Mouse (Mus musculus) gastrocnemius, postnatal 10 days (tissue): ENCODE measurements around the gene Aplp1. TPM values are rescaled to one million over a fixed set of nuclear protein-coding genes. Genes with fewer than 3 reads are reported as not detected.
A peak's percentile ranks its signal among the peaks of the same experiment; 100 is the strongest.

Experiments
- DNase-seq: peaks from one replicate; pipeline ENCODE4 v3.0.0; 2021; ENCODE audit warnings: mixed read lengths
- total RNA-seq, 2 experiments: library from RNA; stranded (reverse); gene quantifications; 2 replicates each; pipeline ENCODE4 v1.2.3; 2021

The Aplp1 gene
- total RNA-seq, 2 experiments from 2014 or later: 3.3 to 4.4 TPM

DNA sequence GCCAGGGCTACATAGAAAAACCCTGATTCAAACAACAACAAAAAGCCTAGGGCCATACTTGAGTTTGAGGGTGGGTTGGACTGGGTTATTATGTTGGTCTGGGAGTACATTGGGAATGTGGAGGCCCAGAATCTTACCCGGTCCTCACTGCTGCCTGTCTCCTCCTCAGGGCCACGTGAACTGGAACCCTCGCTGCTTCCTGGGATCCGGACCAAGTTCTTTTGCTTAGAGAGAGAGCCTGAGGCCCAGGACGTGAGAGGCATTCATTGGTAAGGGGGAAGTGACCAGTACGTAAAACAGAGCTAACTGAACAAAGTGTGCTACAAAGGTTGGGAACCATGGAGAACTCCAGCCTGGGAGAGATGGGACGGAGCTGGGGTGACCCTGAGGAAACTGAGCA lies 4.9 kb upstream of the Aplp1 start:
- no peak for DNase-seq

DNA sequence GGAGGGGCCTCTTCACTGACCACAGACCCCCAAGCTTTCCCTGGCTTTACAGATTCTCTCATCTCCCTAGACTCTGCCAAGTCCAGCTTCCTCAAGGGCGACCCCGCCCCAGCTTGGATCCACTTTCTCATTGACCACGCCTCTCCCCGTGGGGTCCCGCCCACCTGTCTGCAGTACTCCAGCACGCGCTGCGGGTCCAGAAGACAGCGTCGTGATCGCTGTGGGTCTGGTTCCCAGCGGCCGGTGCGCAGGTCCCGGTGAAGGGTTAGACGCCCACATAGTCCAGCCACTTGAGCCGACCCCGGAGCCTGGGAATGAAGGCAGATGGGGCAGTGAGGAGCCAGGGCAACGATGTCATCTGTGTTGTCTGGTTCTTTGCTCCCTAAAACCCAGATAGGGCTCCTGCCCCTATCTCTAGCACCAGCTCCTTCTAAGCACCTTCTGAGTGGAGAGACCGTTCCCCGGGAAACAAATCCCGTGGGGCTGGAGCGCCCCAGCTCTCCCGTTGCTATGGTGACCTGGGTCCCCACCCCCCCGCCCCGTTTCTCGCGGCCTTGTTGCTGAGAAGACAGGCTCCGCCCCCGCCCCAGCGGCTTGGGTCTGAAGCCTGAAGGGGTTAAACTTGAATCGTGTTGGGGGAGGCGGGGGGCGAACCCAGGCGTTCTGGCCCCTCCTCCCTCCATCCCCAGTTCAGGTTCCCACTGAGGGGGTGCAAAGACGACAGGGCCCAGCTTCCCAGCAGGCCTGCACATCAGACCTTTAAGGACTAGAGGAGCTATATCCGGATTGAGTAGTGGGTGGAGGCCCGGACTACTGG lies 973 bp downstream of the Aplp1 start:
- no peak for DNase-seq

DNA sequence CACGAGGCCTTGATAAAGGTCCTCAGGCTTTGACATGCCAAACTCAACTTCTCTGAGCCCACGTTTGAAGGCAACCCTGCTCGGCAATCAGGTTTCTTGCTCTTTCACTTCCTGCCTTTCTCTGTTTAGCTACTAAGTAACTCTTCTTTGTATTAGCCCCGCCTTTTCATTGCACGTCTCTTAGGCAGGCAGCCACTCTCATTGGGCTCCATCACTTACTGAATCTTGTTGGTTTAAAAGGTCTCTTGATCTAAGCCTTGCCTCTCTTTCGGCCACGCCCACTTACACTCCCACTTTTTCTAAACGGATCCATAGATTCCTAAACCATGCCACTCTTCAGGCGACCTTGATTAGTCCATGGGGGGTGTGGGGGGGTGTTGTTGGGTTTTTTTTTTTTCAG lies 1.6 kb downstream of the Aplp1 start:
- no peak for DNase-seq

DNA sequence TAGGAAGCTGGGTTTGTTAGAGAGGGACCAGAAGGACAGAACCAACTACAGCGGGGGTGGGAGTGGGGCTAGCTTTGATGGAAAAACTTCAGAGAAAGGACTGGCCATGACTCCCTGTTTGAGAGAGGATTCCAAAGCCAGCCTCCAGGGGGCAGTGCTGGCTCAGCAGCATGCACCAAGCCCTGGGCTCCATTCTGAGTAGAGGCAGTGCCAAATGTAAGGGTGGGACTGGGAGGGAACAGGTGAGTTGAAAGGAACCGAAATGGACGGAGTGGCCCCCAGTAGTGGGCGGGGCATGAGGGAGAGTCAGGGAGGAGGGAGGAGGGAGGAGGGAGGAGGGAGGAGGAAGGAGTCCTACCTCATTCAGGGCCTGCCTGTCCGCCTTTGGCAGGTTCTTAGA lies 4.6 kb downstream of the Aplp1 start:
- DNase-seq: peak; percentile 44

DNA sequence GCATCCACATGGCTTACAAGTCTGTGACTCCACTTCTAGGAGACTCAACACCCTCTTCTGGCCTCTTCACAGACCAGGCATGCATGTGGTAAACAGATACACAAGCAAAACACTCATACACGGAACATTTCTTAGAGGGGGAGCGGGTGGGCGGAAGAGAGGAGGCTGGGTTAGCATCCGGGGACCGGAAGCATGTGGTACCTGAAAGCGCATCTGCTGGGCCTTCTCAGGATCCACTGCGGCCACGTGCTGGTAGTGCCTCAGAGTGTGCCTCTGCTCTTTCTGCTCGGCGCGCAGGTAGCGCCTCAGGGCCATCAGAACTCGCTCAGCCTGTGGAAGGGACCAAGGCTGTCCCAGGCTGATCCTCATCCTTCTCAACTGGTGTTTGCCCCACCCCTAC lies 5.6 kb downstream of the Aplp1 start:
- no peak for DNase-seq

DNA sequence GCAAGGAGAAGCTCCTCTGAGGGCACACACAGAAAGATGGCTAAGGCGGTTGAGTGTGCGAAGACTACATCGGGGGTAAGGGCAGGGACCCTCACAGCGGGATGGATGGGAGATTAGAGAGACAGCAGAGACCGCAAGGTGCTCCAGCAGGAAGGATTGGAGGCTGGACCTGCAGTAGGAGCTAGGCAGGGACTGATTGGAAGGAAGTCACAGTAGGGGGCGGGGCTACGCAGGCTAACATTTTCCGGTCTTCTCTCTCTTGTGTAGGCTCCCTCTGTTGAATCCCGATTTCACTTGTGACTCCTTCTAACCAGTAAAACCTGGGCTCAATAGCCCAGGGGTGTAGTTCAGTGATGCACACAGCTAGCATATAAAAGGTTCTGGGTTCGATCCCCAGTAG lies 8.5 kb downstream of the Aplp1 start:
- DNase-seq: no peak

DNA sequence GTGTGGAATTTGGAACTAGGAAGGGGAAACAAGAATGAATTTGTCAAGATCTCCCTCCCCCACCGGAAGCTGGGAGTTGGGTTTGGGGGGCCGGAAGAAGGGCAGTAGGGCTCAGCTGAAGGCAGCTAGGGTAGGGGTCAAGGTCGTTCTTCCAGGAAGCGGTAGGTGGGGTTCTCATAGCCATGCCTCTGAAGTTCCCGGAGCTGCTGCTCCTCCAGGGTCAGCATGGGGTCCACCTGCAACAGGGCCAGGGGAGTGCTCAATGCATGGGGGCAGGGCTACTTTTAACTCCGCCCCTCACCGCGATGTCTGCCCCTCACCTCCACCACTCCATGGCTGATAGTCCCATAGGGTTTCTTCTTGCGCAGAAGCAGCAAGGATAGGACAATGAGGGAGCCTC lies 10.2 kb downstream of the Aplp1 start:
- DNase-seq: no peak

DNA sequence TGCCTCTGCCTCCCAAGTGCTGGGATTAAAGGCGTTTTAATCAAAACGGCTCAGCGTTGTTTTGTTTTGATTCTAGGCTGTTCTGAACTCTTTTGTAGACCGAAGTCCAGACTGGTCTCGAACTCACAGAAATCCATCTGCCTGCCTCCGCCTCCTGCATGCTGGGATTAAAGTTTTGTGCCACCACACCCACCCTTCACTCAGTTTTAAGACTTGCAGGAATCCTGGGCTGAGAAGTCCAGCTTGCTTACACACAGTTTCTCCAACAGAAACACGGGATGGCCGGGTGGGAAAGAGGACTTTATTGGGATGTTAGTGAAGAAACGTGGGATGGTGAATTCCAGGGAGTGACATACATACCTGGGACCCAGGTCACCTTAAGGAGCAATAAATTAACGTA lies 10.6 kb downstream of the Aplp1 start:
- DNase-seq: no peak

DNA sequence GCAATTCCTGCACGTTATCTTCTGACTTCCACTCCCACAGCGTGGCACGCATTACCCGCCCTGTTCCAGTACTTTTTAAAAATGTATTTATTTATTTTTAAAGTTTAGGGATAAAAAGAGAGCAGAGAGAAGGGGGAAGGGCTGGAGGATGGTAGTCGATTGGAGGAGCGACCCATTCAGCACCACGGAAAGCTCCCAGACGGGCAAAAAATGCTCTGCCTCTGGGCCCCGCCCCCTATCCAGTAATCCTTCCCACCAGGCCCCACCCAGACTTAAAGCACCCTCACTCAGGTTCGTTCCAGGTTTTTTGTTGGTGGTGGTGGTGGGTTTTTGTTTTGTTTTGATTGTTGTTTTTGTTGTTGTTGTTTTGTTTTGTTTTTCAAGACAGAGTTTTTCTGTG lies 11.1 kb downstream of the Aplp1 start:
- peak; percentile 57 for DNase-seq

DNA sequence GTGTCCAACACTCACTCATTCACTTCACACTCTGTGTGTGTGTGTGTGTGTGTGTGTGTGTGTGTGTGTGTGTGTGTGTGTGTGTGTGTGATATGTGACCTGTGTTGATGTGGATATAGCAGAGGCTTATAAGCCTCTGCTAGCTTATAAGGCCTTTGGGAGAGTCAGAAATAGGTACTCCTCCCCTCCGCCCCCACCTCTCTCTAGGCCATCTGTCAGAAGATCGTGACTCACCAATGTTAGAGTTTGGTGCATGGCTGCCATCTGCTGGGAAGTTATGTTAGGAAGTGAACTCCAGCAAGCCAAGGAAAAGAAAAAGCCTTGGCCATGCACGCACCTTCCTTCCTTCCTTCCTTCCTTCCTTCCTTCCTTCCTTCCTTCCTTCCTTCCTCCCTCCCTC lies 13.5 kb downstream of the Aplp1 start:
- DNase-seq: peak; percentile 50

DNA sequence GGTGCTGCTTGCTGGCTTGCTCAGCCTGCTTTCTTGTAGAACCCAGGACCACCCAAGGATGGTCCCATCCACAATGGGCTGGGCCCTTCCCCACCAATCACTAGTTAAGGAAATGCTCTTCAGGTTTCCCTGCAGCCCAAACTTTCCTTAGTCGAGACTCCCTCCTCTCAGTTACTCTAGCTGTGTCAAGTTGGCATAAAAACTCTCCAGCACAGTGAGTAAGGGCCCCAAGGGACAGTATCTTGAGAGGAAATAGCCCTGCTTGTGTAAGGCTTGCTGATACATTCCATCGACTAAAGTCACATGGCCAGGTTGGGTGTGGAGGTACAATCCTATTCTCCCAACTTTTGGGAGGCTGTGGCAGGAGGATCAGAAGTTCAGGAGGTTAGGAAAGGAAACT lies 15.1 kb downstream of the Aplp1 start:
- no peak for DNase-seq

DNA sequence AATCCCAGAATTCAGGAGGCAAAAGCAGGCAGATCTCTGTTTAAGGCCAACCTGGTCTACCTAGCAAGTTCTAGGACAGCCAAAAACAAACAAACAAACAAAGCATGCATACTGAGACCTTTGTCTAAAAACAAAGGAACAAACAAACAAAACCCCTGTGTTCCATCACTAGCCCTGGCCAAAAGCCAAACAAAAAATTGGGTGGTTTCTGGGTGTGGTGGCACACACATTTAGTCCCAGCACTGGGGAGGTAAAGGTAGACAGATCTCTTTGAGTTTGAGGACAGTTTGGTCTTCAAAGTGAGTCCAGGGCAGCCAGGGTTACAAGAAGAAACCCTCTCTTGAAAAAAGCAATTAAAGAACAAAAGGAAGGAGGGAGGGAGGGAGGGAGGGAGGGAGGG lies 16.0 kb downstream of the Aplp1 start:
- DNase-seq: no peak

DNA sequence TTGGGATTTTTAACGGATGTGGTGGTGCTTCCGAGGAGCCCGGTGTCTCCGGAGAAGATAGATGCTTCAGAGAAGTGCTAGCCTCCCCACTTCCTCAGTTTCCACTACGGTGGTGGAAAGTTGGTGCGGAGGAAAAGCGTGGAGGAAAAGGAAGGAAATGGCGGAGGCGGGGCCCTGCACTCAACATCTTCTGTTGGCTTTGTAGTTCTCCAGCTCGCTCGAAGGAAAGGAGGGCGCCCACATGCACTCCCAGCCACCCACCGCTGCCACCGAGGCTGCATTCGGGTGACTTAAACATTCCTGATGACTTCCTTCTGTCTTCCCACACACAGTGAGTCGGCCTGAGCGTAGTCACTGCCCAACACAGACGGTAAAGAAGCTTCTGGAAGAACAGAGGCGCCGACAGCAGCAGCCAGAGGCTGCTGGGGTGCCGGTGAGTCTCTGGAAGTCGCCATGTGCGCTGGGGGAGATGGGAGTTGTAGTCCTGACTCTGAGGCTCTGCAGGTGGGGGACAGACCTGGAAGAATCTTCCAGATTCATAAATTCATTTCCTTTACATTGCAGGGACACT lies 22.2 kb downstream of the Aplp1 start:
- no peak for DNase-seq

DNA sequence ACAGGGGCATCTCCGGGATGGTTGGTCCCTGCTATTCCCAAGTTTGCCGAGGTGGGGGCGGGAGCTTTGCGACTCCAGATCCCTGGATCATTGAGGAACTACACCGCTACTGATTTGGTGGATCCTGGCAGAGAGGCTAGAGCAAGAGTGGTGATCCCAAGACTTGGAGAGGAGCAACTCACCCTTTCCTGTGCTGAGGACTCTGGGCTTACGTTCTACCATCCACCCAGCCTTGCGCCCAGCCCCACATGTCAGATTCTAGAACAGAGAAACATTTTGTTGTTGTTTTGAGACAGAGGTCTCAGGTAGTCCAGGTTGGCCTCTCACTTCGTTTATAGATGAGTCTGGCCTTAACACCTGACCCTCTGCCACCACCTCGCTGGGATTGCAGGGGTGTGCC lies 22.8 kb downstream of the Aplp1 start:
- no peak for DNase-seq

DNA sequence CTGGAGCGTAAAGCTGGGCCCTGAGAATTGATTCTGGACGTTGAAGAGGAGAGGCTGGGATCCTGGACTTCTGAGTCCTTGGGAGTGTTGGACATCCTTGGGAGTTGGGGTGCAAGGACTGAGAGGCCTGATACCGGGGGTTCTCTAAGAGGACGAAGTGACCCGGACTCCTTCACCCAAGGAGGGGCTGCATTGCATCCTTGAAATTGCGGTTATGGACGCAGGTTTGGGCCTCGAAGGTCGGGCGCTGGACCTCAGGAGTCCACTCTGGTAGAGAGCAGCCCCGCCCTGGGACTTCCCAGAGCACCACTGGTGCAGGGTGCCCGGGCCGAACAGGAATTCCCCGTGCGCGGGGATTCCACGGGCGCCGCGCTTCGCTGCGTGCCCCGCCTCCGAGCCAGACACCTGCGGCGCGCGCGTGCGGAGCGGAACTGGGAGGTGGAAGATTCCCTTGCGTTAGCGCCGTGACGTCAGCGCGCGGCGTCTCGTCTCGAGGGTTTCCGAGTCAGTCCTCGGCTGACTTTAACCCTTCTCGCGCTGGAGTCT lies 23.4 kb downstream of the Aplp1 start:
- peak; percentile 71 for DNase-seq

DNA sequence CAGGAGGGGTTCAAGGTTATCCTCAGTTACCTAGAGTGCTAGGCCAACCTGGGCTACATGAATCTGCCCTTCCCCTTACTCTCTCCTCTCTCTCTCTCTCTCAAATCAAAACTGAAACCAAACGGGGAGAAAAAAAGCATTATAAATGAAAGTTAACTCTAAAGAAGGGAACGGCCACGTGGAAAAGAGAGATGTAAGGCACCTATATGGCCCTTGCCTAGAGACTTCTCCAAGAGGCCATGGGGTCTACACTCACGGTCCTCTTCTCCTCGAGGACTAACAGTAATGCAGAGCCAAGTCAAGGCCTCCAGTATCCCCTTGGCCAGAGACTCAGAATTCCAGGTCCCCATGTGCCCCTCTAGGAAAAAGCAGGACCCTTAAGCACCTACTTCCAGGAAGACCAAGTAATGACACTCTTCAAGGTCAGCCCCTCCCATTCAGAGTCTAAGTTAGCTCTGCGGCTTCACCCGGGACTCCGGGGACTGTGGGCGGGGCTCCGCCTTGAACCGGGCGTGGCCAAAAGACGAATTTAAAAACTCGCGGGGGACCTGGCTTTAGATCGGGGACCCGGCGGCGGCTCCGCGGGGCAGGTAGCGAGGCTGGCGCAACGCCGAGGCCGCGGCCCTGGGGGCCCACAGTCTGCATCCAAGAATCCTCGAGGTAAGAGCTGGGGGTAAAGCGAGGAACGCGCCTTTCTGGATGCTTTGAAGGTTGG lies 24.0 kb downstream of the Aplp1 start, which contains the start of gene Nfkbid:
TSS of gene Nfkbid (plus strand) at position 558 of the 715 bp plus-strand sequence.
- DNase-seq: peak; percentile 44

DNA sequence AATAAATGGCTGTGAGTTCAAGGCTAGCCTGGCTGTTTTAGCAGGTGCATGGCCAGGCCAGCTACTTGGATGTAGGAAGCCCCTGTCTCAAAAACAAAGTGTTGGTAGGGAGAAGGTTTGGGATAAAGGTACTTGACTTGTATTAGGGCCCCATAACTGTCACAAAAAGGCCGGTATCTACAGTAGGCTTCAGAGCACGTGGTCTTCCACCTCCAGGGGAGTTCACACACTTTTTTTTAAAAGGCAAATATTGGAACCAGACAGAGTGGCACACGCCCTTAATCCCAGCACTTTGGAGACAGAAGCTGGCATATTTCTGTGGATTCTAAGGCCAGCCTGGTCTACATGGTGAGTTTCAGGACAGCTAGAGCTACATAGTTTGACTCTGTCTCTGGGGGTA lies 24.7 kb downstream of the Aplp1 start:
- DNase-seq: no peak

DNA sequence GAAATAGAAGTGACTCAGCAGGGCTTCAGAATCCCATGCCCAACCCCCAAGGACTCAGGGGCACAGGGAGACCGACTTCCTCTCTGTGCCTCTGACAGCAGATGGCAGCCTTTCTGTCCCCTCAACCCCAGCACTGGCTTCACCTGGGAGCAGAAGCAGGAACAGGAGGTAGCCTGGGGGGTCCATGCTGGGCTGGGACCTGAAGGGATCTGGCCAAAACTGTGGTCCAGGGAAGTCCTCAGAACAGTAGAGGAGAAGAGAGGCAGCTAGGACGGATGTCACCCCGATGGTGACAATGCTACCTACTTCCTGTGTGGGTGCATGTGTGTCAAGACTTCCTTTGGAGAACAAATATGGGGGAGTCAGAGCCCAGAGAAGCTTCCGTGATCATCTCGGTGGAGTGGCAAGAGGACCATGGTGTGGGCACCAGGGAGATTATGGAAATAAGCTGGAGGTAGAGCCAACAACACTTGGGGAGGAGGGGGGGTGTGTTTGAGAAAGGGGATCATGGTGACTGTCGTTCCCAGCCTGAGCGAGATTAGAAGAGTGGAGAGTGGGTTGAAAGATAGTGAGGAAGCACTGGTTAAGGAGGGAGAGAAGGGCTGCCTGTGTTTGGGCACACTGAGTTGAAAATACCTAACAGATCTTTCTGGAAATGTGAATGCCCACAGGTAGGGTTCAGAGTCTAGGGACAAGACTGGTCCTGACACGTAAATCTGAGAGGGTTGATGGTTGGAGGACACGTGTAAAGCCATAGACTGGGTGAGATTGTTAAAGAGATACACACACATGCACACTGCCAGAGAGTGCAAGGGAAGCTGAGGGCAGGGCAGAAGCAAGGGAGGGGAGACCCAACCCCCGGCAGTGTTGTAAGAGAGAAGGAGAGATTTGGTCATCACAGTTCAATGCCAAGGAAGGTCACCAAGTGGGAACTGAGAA lies 25.5 kb downstream of the Aplp1 start, which contains the start of gene Hcst:
TSS of gene Hcst (minus strand) at position 294 of the 939 bp plus-strand sequence.
- no peak for DNase-seq

DNA sequence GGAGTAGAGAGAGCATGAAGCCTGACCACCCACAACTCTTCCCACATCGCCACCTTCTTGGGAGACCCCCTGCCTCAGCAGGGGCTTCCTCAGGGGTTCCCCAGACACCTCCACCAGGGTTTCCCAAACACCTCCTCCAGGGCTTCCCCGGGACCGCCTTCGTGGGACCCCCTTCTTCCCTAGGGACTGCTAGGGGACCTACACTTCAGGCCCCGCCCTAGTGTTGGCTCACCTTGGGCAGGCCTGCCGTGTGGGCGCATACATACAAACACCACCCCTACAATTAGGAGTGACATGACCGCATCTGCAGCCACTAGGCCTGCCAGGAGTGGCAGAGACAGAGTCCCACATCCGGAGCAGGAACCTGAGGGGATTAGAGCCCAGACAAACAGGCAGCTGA lies 27.5 kb downstream of the Aplp1 start:
- no peak for DNase-seq

DNA sequence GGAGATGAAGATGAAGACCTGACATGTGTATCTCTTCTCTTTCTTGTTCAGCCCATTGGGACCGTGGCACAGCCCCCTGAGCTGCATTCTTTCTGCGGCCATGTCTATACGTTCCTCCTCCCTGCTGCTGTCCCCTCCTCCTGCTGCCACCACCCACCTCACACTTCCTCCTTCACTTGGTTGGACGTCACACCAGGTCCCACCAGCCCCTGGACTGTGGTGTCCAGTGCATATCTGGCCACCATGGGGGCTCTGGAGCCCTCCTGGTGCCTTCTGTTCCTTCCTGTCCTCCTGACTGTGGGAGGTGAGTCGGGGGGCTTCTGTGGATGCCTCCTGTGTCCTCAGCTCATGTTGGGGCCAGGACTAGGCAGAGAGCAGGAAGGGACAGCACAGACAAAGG lies 31.7 kb downstream of the Aplp1 start, which contains the start of gene Tyrobp:
TSS of gene Tyrobp (plus strand) at position 165 of the 400 bp plus-strand sequence.
- no peak for DNase-seq

DNA sequence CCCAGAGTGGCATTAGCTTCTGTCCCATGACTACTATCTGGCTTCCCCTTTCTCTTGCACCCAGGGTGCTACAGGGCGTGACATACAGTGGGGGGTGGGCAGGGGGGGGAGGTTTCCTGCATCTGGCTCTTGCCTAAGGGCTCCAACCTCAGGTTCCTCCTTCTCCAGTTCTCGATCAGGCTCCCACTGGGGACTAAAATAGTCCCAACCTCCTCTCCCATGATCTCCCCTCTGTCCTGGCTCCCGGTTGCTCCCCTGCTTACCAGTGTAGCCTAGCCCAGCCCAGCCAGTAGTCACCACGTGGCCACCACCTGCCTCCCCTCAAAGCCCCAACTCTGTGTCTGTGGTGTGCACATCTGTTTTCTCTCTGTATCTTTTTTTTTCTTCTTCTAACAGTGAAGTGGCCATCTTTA lies 32.6 kb downstream of the Aplp1 start:
- DNase-seq: no peak

DNA sequence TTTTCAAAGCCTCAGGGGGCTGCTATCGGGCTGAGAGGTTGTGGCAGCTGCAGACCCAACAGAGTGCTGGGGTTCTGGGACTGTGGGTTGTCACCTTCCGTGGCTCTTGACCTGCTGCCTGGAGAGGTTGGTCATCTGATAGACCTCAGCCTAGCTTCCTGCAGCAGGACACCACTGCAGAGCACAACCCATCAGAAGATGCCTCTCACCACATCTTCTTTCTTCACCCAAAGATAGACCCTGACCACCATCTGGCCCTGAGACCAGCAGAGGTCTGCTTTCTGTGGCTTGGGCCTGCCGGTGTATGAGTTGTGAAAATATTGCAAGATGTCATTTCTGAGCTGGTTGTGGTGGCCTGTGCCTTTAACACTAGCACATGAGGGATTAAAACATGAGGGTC lies 34.3 kb downstream of the Aplp1 start:
- DNase-seq: no peak
